Mouse (Mus musculus) skeletal muscle tissue, adult 2 months (tissue): ENCODE data around the gene Cep83.
"Not testable (repeated sequence)": the region's sequence is repeated elsewhere in the genome, so short reads cannot be mapped to it uniquely, and the experiment has no call there.

Experiments
- DNase-seq: peaks from one replicate; pipeline ENCODE4 v3.0.0-alpha.2; 2012; ENCODE audit warnings: low read depth, low spot score

Gene Cep83

DNA sequence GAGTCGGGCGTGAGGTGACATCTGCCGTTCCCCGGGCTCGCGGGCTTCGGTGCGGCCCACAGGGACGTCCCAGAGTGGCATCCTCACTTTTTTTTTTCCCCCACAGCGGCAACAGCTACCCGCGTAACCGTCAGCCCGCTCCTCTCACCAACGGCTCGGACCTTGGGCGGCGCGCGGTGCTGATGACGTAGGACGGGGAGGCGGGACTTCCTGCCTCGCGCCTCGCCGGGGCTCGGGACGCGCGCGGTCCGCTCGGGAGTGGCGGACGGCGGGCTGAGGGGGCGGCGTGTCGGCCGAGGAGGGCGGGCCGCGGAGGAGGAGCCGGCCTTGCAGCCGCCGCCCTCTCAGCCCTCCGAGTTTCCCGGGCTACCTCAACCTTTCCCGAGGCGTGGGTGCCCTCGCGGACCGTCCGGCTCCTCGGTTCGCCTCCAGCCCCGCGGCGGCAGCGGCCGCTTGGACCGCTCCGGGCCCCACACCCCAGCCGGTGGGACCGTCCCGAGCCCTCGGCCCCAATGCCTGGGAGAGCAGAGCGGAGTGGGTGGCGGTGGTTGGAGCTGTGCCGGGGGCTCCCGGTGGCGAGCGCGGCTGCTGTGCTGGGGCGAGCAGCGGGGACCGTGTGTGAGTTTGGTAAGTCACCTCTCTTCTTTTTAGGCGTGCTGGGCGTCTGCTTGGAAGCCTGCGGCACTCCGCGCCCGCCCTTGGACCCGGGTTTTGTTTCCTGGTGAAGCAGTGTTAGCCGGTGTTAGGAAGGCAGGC is at the start of gene Cep83:
TSS of gene Cep83 (plus strand) at position 235 of the 756 bp plus-strand sequence.
- peak; percentile 81 for DNase-seq

DNA sequence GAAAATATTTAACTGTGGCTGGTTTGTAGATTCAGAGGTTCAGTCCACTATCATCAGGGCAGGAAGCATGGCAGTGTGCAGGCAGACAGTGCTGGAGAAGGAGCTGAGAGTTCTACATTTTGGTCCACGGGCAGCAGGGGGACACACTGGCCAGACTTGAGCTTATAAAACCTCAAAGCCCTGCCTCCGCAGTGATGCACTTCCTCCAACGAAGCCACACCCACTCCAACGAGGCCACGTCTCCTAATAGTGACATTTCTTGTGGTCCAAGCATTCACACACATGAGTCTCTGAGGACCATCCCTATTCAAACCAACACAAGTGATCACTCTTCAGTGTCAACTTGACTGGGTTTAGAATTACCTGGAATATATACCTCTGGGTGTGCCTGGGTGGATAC is 49.2 kb upstream of the Cep83 start:
- no peak for DNase-seq

DNA sequence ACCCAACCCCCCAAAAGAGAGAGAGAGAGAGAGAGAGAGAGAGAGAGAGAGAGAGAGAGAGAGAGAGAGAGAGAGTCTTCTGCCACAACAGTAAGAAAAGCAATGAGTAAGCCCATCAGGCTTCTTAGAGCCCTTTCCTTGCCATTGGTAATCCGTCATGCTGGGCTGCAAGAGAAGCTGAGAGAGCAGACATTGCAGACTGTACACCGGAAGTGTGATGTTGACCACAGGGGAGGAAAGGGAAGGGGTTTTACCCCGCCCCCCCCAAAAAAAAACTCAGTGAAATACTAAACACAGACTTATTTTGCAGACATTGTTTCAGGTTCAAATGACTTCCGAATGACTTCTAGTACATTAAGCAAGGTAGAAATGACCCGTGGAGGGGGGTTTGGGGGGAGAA is 48.4 kb upstream of the Cep83 start:
- DNase-seq = no peak

DNA sequence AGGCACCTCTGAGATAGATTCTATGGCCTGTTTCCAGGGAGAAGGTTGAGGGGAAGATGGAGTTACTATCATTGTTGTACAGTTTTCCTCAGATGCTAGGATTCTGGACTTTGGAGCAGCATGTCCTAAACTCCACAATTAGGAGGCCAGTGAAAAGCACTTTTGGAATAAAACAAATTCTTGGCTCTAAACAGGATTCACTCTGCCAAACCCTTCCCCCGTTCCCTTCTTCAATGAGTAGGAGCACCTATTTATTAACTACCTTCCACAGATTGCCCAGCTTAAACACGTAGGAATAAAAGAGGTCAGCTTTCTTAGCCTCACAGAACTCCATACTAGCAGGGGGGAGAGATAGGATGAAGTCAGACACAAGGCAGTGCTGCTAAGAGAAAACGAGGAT is 24.4 kb upstream of the Cep83 start:
- no peak for DNase-seq

DNA sequence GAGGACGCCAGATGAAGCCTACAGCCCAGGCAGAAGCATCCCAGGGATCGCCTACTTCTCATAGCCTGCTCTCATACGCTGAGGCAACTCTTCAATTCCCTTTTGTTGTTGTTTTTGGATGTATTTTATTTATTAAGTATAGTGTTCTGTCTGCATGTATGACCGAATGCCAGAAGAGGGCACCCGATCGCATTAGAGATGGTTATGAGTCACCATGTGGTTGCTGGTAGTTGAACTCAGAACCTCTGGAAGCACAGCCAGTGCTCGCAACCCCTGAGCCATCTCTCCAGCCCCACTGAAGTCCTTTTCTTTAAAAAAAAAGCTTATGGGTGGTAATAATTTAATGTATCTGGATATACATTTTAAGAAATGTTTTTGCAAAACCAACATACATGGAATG is 24.0 kb upstream of the Cep83 start:
- DNase-seq = no peak

DNA sequence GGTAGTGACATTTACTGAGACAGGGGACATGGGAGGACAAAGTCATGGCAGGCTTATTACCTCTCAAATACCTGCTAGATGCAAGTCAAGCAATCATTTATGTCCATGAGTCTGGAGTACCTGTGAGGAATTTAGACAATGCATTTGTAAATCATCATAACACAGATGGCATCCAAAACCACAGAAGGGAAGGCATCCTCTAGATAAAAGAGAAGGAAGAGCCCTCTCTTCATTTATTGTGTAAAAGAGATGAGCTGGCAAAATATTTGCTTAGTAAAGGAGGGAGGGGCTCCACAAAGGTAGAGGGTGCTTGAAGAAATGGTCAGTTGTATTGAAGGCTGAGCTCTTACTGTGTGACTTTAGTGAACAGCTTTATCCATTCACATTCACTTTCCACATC is 20.3 kb upstream of the Cep83 start:
- no peak for DNase-seq

DNA sequence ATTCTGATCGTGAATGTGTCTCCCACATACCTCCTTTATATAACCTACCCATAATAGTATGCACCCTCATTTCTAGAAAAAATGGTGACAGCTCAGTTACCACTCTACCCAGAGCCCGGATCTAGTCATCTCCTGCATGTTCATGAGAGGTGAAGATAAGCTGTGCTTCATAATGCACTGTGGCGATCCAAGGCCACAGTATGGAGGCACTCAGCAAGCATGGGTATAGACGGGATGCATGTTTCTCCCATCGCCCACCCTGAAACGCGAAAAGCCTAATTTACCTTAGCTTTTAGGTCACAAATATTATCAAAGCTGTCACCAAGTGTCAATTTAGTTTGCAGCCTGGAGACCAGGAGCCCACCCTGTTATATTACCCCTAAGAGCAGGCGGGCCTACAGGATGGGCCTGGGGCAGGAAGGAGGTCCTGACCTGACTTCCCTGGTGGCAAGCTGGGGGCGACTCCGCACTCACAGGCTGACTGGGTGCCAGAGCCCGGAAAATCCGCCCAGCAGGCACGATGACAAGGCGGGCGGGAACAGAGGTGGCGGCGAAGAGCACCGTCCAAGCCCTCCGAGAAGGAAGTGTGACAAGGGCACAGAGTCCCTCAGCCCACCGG is 544 bp upstream of the Cep83 start:
- DNase-seq = no peak

DNA sequence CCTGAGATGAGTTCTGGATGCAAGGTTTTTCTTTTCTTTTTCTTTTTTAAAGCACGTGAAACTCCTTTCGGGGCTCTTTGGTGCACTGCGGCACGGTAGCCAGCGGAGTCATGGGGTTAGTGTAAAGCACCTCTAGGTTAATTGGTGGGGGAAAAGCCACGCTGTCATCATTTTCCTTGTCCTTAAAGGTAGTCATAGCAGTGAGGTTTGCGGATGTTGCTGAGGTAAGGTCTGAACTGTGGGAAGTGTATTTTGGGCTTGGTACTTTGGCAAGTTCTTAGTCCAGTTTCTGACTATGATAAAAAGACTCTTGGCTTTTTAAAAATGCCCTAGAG is 689 bp downstream of the Cep83 start:
- DNase-seq = no peak

DNA sequence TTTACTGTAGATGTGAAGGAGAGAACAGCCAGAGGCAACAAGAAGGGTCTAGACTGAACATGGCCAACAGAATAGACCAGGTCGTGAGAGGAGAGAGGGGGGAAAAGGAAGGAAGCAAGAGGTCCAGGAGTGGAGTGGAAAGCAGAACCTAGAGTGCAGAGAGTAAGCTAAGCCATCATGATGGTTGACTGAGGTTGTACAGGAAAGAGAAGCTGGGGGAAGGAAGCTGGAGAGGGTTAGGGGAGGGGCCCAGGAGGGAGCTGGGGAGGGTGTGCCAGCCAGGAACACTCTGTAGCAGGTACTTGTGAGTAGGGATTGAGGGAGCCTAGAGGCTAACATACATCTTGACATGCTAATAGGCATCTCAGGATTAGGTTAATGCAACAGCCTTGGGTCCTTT is 1.9 kb downstream of the Cep83 start:
- DNase-seq = no peak

DNA sequence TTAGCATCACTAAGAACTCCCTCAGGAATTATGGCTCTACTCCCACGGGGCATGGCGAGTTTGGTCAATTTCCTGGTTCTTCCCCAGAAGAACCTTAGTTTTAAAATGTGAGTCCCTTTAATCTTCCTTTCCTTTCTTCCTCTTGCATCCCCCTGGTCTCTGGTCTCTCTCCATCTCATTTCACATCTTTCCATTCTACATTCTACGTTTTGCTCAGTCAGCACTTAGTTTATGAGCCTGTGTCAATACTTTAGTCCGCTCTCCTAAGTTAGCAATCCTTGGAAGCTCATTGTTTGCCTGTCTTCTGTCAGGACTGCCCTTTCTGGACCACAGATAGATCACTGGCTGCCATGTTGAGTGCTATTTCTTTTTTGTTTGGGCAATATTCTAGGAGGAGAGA is 3.7 kb downstream of the Cep83 start:
- no peak for DNase-seq

DNA sequence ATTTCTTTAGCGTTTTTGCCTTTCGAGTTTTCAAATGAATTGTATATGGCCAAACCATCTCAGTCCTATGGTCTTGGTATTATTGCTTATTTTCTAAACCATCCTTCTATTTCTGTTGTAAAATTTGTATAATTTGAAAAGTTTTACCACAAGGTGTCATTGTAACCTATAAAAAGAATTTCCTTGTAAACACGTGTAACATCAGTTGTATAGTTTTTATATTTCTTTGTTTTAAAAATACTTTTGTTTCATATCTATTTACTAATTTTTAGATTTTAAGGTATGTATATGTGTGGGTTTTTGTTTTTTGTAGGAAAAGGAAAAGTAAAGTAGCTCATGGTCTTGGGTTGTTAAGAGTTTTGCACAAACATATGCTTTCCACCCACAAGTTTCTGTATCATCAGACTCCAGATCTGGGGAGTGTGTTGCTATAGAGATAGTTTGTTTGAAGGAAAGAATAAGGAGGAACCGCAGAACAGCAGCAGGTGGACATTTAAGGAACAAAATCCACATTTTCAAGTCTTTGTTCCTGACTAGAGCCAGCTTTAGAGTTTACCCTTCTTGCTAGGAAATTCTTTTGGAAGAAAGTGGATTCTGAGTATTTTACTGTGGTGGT is 17.3 kb downstream of the Cep83 start:
- no peak for DNase-seq

DNA sequence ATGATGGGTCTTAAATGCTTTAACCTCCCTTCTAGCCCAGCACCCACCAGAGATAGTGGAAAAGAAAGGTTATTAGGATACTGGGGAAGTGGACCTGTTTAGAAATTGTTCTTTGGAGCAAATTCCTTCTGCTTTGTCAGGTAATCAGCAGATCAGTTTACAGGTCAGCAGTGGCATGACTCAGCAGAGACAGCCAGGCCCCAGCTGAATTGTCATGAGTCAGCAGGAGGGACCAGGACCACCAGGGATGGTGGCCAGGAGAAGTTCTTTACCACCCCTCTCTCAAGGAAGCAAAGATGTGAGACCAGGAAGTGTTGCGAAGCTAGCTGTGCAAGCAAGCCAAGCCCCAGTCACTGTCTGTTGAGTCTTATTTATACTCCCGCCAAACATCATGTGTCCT is 18.2 kb downstream of the Cep83 start:
- no peak for DNase-seq

DNA sequence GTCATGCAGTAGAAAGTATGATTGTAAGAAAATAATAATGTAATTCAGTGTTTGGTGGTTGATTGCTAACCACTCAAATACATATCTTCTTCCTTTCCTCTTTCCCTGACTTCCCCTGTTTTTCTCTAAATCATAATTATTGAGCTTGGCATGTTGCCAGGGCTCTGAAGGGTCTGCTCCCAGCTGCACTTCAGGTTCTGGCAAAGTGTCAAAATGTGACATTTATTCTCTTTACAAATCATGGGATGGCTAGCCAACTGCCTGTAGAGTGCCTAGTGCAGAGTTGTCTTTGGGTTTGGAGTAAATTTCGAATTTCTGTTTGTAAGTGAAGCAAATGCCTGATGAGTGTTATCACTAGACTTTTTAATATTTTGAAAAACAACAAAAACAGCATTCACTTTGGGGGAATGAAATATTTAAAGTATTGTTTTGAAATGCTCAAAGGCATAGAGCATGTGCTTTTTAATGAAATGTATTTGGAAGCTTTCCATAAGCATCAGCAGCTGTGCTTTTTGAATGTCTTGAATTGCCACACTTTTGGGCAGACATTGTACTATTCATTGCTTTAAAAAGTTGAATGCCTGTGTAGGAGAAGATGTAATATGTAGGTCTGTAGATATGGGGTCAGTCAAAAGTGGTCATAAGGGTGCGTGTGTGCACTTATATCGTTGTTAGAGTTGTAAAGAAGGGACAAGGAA is 21.3 kb downstream of the Cep83 start:
- peak; percentile 21 for DNase-seq

DNA sequence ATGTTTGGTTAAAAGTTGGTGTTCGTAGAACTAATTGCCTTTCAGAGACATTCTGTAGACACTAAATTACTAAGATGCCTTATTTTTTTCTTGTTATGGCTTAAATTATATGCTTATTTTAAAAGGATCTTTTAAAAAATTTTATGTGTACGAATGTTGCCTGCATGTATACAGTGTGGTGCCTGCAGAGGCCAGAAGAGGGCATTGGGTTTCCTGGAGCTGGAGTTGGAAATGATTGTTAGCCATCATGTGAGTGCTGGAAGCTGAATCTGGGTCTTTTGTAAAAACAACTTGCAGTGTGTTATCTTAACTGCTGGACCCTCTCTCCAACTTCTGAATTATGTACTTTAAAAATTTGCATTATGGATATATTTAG is 21.9 kb downstream of the Cep83 start:
- DNase-seq = no peak

DNA sequence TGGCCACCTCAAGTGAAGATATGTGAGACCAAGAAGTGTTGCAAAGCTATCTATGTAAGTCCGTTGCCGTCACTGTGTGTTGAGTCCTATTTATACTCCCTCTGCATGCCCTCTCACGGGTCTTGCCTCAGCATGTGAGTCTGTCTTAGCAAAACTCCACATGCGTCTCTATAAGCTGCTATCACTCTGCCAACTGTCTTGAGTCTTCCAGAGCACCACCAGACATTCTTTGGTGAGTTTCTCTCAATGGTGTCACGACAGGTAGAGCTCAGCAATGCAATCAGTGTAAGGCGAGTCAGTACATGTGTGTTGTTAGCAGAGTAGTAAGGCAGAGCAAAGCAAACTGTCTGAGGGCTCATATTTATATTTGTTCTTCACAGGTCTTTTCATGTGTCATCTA is 31.8 kb downstream of the Cep83 start:
- no peak for DNase-seq

DNA sequence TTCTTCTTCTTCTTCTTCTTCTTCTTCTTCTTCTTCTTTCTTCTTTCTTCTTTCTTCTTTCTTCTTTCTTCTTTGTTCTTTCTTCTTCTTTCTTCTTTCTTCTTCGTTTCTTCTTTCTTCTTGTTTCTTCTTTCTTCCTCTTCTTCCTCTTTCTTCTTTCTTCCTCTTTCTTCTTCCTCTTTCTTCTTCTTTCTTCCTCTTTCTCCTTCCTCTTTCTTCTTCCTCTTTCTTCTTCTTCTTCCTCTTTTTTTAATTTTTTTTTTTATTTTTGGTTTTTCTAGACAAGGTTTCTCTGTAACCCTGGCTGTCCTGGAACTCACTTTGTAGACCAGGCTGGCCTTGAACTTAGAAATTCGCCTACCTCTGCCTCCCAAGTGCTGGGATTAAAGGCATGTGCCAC is 39.6 kb downstream of the Cep83 start:
- not testable (repeated sequence) for DNase-seq

DNA sequence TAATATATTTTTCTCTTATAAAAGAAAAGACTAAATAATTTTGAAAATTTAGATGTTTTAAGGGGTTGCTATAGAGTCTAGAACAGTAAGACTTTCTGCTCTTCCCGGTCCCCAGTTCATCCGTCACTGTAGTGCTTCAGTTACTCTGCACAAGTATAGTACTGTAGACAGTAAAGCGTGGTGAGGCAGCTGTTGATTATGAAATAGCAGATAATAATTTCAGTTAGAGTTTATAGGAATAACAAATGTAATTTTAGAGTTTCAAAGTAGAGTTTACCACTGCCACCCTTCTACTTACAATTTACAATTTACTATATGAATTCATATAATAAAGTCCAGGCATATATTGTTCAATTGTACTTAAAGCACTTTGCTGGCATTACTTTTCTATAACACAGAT is 42.0 kb downstream of the Cep83 start:
- no peak for DNase-seq

DNA sequence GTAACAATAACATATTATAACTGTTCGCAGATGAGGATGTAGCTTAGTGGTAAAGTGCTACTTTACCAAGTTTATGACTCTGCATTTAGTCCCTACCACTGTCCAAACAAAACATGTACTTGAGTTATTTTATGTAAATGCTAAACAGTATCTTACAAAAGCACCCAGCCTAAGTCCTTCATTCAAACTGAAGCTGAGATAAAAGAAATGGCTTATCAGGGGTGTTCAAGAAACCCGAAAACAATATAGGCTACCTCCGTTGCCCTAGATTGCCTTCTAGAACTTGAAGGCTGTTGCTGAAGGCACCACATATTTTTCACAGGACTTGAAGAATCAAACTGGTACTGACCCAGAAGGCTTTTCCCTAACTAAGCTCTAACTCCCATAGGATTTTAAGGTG is 46.4 kb downstream of the Cep83 start:
- DNase-seq = no peak

DNA sequence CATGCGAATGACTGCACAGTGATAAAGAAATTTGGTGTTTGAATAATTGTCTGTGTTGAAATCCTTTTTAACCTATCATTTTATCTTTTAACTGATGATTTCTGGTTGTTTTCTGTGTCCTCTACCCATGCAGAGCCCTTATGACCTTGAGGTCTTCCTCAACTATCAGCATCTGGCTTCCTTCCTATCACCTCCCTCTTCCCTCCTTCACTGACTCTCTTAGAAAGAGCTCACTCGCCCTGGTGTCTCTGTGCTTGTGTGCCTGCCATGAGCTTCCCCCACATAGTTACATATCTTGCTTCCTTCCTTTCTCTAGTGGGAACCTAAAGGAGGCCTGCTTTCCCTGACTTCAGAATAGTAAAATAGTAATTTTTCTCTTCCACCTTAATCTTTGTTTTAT is 51.8 kb downstream of the Cep83 start:
- DNase-seq = no peak

DNA sequence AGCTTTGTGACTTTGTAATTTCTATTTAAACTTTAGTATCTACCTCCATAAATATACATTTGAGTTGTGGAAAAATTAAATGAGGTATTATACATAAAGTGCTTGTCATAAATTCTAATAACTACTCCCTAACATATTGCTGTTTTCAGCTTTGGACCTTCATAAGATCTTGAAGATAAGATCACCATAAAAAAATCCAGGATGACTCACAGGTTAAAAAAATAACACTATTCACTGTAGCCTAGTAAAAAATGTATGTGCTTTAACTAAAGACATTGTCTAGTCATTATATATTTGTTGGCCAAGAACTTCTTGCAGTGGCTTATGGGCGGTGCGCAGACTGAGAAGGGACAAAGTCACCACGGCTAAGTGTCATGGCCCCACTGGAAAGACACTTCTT is 53.0 kb downstream of the Cep83 start:
- DNase-seq = no peak

DNA sequence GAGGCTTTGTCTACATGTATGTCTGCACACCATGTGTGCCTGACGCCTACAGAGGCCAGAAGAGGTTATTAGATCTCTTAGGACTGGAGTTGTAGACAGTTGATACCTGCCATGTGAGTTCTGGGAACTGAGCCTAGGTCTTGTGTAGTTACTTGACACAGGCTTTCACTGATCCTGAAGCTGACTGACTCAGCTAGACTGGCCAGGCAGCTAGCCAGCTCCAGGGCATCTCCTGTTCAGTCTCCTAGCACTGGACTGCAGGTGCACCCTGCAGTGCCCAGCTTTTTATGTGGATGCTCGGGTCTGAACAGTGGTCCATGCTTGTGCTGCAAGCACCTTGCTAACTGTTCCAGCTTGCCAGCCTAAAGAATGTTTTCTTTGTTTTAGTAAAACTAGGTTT is 58.6 kb downstream of the Cep83 start:
- DNase-seq = peak; percentile 76

DNA sequence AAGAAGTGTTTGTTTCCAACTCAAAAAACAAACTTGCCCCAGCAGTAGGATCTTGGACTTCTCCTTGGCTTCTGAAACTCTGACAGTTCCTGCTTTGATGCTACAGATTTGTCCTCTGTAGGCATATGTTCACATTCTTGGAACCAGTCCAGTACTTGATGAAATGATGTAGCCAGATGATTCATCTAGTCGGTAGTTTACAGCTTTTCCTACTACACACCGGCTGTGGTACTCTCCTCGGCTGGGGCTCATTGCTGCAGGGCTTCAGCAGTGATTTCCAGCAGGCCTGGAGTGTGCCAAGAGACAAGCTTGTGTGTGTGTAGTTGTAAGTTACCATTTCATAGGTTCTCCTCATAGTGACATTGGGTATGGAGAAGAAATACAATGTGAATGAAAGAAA is 83.0 kb downstream of the Cep83 start:
- no peak for DNase-seq

DNA sequence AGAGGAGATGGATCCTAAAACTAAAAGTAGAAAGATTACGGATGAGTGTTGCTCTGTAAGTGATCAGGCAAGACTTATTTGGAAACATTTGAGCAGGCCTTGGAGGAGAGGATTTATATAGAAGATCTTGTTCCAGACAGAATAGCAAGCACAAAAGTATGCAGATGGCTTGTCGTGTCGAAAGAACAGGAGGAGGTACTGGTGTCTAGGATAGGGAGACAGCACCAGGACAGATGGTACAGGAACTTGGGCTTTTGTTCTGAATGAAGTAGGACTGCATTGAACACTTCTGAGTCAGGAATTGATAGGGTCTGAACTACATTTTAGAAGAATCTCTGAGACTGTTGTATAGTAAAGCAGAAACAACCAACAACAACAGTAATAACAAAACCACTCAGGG is 89.1 kb downstream of the Cep83 start:
- DNase-seq = no peak
